ENCODE assay signal across 19 mouse cellular contexts in the genomic region with DNA sequence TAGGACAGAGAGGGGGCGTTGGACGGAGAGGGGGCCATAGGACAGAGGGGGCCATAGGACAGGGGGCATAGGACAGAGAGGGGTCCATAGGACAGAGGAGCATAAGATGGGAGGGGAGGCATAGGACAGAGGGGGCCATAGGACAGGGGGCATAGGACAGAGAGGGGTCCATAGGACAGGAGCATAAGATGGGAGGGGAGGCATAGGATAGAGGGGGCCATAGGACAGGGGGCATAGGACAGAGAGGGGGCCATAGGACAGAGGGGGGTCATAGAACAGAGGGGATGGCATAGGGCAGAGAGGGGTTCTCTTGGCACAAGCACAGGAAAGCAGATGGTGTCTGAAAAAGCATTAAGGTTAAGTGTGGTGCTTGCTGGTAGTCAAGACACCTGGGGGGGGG. TPM values are rescaled to one million over a fixed set of nuclear protein-coding genes. Genes with fewer than 3 reads are reported as not detected.
DNase-seq lines count a peak whose midpoint lies in the region; ATAC-seq lines count a peak whose summit lies in the region.
"Had no signal": no experiment of that assay in that cellular context is flagged by ENCODE, and none has a peak within 500 bp of the region (broad histone marks: within the 10 kb centered on the region; RNA-seq: fewer than 3 reads in every experiment).

No protein-coding gene starts in this region.

- 84% methylated on average over 2 of the region's 2 CpGs for WGBS in embryonic facial prominence, embryonic 11.5 days
- WGBS in embryonic facial prominence, embryonic 10.5 days = 97% methylated on average over 2 of the region's 2 CpGs
- 94% methylated on average over 2 of the region's 2 CpGs for WGBS in liver, embryonic 11.5 days
- WGBS in hindbrain, embryonic 12.5 days = 95% methylated on average over 2 of the region's 2 CpGs
- 100% methylated on average over 2 of the region's 2 CpGs for WGBS in midbrain, embryonic 14.5 days
- WGBS in limb, embryonic 10.5 days = 96% methylated on average over 2 of the region's 2 CpGs

- no peaks in the 10 kb centered on the region for H3K27me3 ChIP-seq in embryonic facial prominence, embryonic 11.5 days (ENCODE audit: control insufficient read depth, insufficient read depth, low read length)
- no peaks in the 10 kb centered on the region for H3K27me3 ChIP-seq in embryonic facial prominence, embryonic 10.5 days (replicated peaks; ENCODE audit: low read depth, poor library complexity, severe bottlenecking)
- H3K27me3 ChIP-seq in liver, embryonic 11.5 days (replicated peaks; ENCODE audit: control insufficient read depth, insufficient read depth, low read length) = no peaks in the 10 kb centered on the region
- no peaks in the 10 kb centered on the region for H3K27me3 ChIP-seq in hindbrain, embryonic 12.5 days
- H3K27me3 ChIP-seq in midbrain, embryonic 14.5 days (ENCODE audit: control insufficient read depth, insufficient read depth, low read length) = no peaks in the 10 kb centered on the region
- no peaks in the 10 kb centered on the region for H3K27me3 ChIP-seq in limb, embryonic 10.5 days (ENCODE audit: low read depth, poor library complexity, severe bottlenecking)
- H3K27me3 ChIP-seq: liver, embryonic 12.5 days; megakaryocyte, embryonic 14.5 days had no signal

- no peak overlapping the region for H3K27ac ChIP-seq in embryonic facial prominence, embryonic 11.5 days (replicated peaks; ENCODE audit: low read depth, low read length)
- no peak overlapping the region for H3K27ac ChIP-seq in embryonic facial prominence, embryonic 10.5 days (replicated peaks)
- no peak overlapping the region for H3K27ac ChIP-seq in liver, embryonic 11.5 days (ENCODE audit: low read depth, low read length)
- no peak overlapping the region for H3K27ac ChIP-seq in hindbrain, embryonic 12.5 days
- no peak overlapping the region for H3K27ac ChIP-seq in midbrain, embryonic 14.5 days (replicated peaks; ENCODE audit: low read depth, low read length)
- H3K27ac ChIP-seq in limb, embryonic 10.5 days = no peak overlapping the region
- H3K27ac ChIP-seq: liver, embryonic 12.5 days had no signal

- ATAC-seq in embryonic facial prominence, embryonic 11.5 days (replicated peaks; ENCODE audit: insufficient number of reproducible peaks, low FRiP score, low TSS enrichment, low read depth) = peak; percentile 37; the same call in 1 of the 2 replicates
- 0 out of 2 replicates have a peak, but pooled peaks have one; percentile 11 for ATAC-seq in liver, embryonic 11.5 days (replicated peaks; ENCODE audit: low FRiP score)
- peak; percentile 46 for ATAC-seq in hindbrain, embryonic 12.5 days (ENCODE audit: low FRiP score)
- peak; percentile 21; the same call in 1 of the 2 replicates for ATAC-seq in midbrain, embryonic 14.5 days (ENCODE audit: low FRiP score, low TSS enrichment)
- ATAC-seq: inflammation-experienced regulatory T-cells, adult 6 months; liver, embryonic 12.5 days; lung, postnatal 0 days had no signal

- H3K9ac ChIP-seq in embryonic facial prominence, embryonic 11.5 days (replicated peaks; ENCODE audit: low read length) = no peak overlapping the region
- H3K9ac ChIP-seq in liver, embryonic 11.5 days (ENCODE audit: low read depth, low read length) = no peak overlapping the region
- no peak overlapping the region for H3K9ac ChIP-seq in hindbrain, embryonic 12.5 days
- H3K9ac ChIP-seq in midbrain, embryonic 14.5 days (replicated peaks; ENCODE audit: low read length) = no peak overlapping the region
- H3K9ac ChIP-seq: liver, embryonic 12.5 days had no signal

- DNase-seq in embryonic facial prominence, embryonic 11.5 days (ENCODE audit: low spot score) = no peak
- no peak for DNase-seq in embryonic facial prominence, embryonic 10.5 days (ENCODE audit: low spot score)
- DNase-seq in liver, embryonic 11.5 days (ENCODE audit: low spot score) = no peak
- no peak for DNase-seq in liver
- DNase-seq in midbrain, embryonic 14.5 days = no peak
- DNase-seq in adrenal gland, adult 18-20 months (ENCODE audit: low spot score in 2 of 2) = no peak
- DNase-seq in limb, embryonic 10.5 days (ENCODE audit: low spot score) = no peak
- DNase-seq: adrenal gland, postnatal 10 days; cerebellum, adult 11-12 months; cerebellum, postnatal 36 days; gastrocnemius, postnatal 25 days; heart, postnatal 10 days; kidney, adult 9 months; thymus, postnatal 36 days had no signal

- H3K4me1 ChIP-seq in embryonic facial prominence, embryonic 11.5 days (ENCODE audit: control insufficient read depth, insufficient read depth, low read length) = no peaks in the 10 kb centered on the region
- no peaks in the 10 kb centered on the region for H3K4me1 ChIP-seq in embryonic facial prominence, embryonic 10.5 days
- no peaks in the 10 kb centered on the region; the same call in 1 of the 2 replicates for H3K4me1 ChIP-seq in liver, embryonic 11.5 days (replicated peaks; ENCODE audit: control insufficient read depth, insufficient read depth, low read length)
- no peaks in the 10 kb centered on the region for H3K4me1 ChIP-seq in hindbrain, embryonic 12.5 days
- H3K4me1 ChIP-seq in midbrain, embryonic 14.5 days (ENCODE audit: control insufficient read depth, insufficient read depth, low read length) = no peaks in the 10 kb centered on the region
- H3K4me1 ChIP-seq in limb, embryonic 10.5 days = no peaks in the 10 kb centered on the region

- no peak overlapping the region for H3K4me2 ChIP-seq in embryonic facial prominence, embryonic 11.5 days (ENCODE audit: low read depth, low read length)
- no peak overlapping the region for H3K4me2 ChIP-seq in liver, embryonic 11.5 days
- H3K4me2 ChIP-seq in hindbrain, embryonic 12.5 days (replicated peaks) = no peak overlapping the region
- H3K4me2 ChIP-seq in midbrain, embryonic 14.5 days (ENCODE audit: low read length) = no peak overlapping the region
- H3K4me2 ChIP-seq: liver, embryonic 12.5 days had no signal

- no peaks in the 10 kb centered on the region; the same call in 1 of the 2 replicates for H3K36me3 ChIP-seq in embryonic facial prominence, embryonic 11.5 days (replicated peaks; ENCODE audit: control insufficient read depth, insufficient read depth, low read depth, low read length)
- peaks cover 20% of the 10 kb centered on the region for H3K36me3 ChIP-seq in embryonic facial prominence, embryonic 10.5 days (replicated peaks)
- no peaks in the 10 kb centered on the region for H3K36me3 ChIP-seq in liver, embryonic 11.5 days (ENCODE audit: control insufficient read depth, insufficient read depth, low read length)
- peaks cover 23% of the 10 kb centered on the region for H3K36me3 ChIP-seq in hindbrain, embryonic 12.5 days
- peaks cover 19% of the 10 kb centered on the region for H3K36me3 ChIP-seq in midbrain, embryonic 14.5 days (ENCODE audit: control insufficient read depth, insufficient read depth, low read length)
- H3K36me3 ChIP-seq in limb, embryonic 10.5 days = peaks cover 17% of the 10 kb centered on the region

- H3K9me3 ChIP-seq in embryonic facial prominence, embryonic 11.5 days (replicated peaks; ENCODE audit: control insufficient read depth, low read length) = no peaks in the 10 kb centered on the region
- no peaks in the 10 kb centered on the region for H3K9me3 ChIP-seq in embryonic facial prominence, embryonic 10.5 days
- no peaks in the 10 kb centered on the region for H3K9me3 ChIP-seq in liver, embryonic 11.5 days (ENCODE audit: control insufficient read depth, low read length)
- no peaks in the 10 kb centered on the region; the same call in 1 of the 2 replicates for H3K9me3 ChIP-seq in hindbrain, embryonic 12.5 days (replicated peaks)
- no peaks in the 10 kb centered on the region for H3K9me3 ChIP-seq in midbrain, embryonic 14.5 days (ENCODE audit: control insufficient read depth, low read length)
- H3K9me3 ChIP-seq in limb, embryonic 10.5 days (replicated peaks) = no peaks in the 10 kb centered on the region
- H3K9me3 ChIP-seq: liver, embryonic 12.5 days had no signal

- no peak overlapping the region for H3K4me3 ChIP-seq in embryonic facial prominence, embryonic 11.5 days (ENCODE audit: low read depth, low read length)
- no peak overlapping the region for H3K4me3 ChIP-seq in embryonic facial prominence, embryonic 10.5 days
- no peak overlapping the region for H3K4me3 ChIP-seq in liver, embryonic 11.5 days (ENCODE audit: low read depth, low read length)
- H3K4me3 ChIP-seq in hindbrain, embryonic 12.5 days = no peak overlapping the region
- H3K4me3 ChIP-seq in midbrain, embryonic 14.5 days (replicated peaks; ENCODE audit: low read depth, low read length) = no peak overlapping the region
- no peak overlapping the region for H3K4me3 ChIP-seq in limb, embryonic 10.5 days
- H3K4me3 ChIP-seq: liver, embryonic 12.5 days; megakaryocyte, embryonic 14.5 days had no signal

RNA-seq across cellular contexts. Expression of gene Cds2, which starts 50.6 kb away (rescaled TPM):
- polyA plus RNA-seq in embryonic facial prominence, embryonic 11.5 days (2014; fragmentation: Nextera tagmentation; extraction: Ambion mirVana) = 32.2 and 33.2 TPM in 2 replicates
- polyA plus RNA-seq in embryonic facial prominence, embryonic 10.5 days (2016; fragmentation: Nextera tagmentation; extraction: Ambion mirVana) = 20.0 and 23.2 TPM in 2 replicates
- 12.9 and 19.0 TPM in 2 replicates for polyA plus RNA-seq in liver, embryonic 11.5 days (2014; fragmentation: Nextera tagmentation; extraction: Ambion mirVana)
- 41.6 and 43.7 TPM in 2 replicates for polyA plus RNA-seq in hindbrain, embryonic 12.5 days (2016; fragmentation: Nextera tagmentation; extraction: Ambion mirVana)
- polyA plus RNA-seq in midbrain, embryonic 14.5 days (2014; fragmentation: Nextera tagmentation; extraction: Ambion mirVana) = 44.7 and 65.1 TPM in 2 replicates
- 10 to 100 TPM; 74.6 to 75.3 TPM for total RNA-seq in adrenal gland, adult 18-20 months (2021)
- 25.8 and 26.7 TPM in 2 replicates for polyA plus RNA-seq in limb, embryonic 10.5 days (2016; fragmentation: Nextera tagmentation; extraction: Ambion mirVana)
